Mouse (Mus musculus) erythroid progenitor cell, adult 5-6 weeks (primary cell): ENCODE results near the gene Gm4565. TPM values are rescaled to one million over a fixed set of nuclear protein-coding genes. Genes with fewer than 3 reads are reported as not detected.
"Not testable (repeated sequence)": the region's sequence is repeated elsewhere in the genome, so short reads cannot be mapped to it uniquely, and the experiment has no call there.

Source experiments
- ATAC-seq: replicated peaks from 2 replicates; pipeline ENCODE4 v1.8.0; 2016; ENCODE audit warnings: moderate number of reproducible peaks, mild to moderate bottlenecking, moderate TSS enrichment, inconsistent platforms; ENCODE audit not compliant: poor library complexity, low FRiP score, severe bottlenecking
- total RNA-seq, 2 experiments: library from RNA; stranded (forward) in 1 of 2; stranded (reverse) in 1 of 2; fragments of 150-400 nt in 1 of 2; fragments of 186-747, 209-891 nt in 1 of 2; gene quantifications; 2 replicates each; pipeline versions ENCODE4 v1.2.3 to v1.2.4; 2015 to 2017; ENCODE audit warnings: low replicate concordance in 2 of 2

Gene Gm4565
- total RNA-seq (2015; ENCODE audit: low replicate concordance) = not detected in 2 replicates
- not detected in 2 replicates for total RNA-seq (2017; ENCODE audit: low replicate concordance)

GRCm38 (mm10) chr7:22588027-22588426 is at the start of gene Gm4565:
Gene Gm4565, minus strand, starts transcription at chr7:22588127.
- not testable (repeated sequence) for ATAC-seq

GRCm38 (mm10) chr7:22565243-22565642 is 22.7 kb downstream of the Gm4565 start, which contains the start of gene Gm4201:
Gene Gm4201, minus strand, starts transcription at chr7:22565343.
- ATAC-seq = not testable (repeated sequence)

DNA sequence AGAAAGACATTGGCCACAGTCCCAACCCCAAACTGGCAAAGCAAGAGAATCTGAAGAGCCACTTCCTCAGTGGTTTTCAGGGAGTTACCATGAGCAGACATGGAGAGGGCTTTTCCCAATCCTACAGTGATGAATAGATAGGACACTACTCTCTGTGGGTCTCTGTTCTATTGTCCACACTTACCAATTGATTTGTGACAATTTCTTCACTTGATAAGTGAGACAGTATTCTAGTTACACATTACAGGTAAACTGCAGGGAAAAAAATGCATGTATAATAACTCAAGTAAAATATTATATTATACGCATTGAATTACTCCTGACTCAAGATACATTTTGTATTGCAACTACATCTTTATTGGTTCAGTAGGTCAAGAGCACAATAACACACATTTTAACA is 53.1 kb downstream of the Gm4565 start, which contains the start of gene Gm8677:
TSS of gene Gm8677 (minus strand) at position 101 of the 400 bp plus-strand sequence.
- not testable (repeated sequence) for ATAC-seq

Other genes with a start within 250 kb of the Gm4565 start
- not detected in 2 replicates for gene Gm8660, start 217.1 kb downstream of the Gm4565 start, total RNA-seq (2015; ENCODE audit: low replicate concordance)
- gene Gm8660, start 217.1 kb downstream of the Gm4565 start, total RNA-seq (2017; ENCODE audit: low replicate concordance) = not detected in 2 replicates
- gene Vmn1r148, start 174.5 kb downstream of the Gm4565 start, total RNA-seq (2015; ENCODE audit: low replicate concordance) = not detected in 2 replicates
- gene Vmn1r148, start 174.5 kb downstream of the Gm4565 start, total RNA-seq (2017; ENCODE audit: low replicate concordance) = not detected in 2 replicates
- not detected in 2 replicates for gene Vmn1r149, start 149.9 kb downstream of the Gm4565 start, total RNA-seq (2015; ENCODE audit: low replicate concordance)
- gene Vmn1r149, start 149.9 kb downstream of the Gm4565 start, total RNA-seq (2017; ENCODE audit: low replicate concordance) = not detected in 2 replicates
- gene Gm10665, start 124.1 kb downstream of the Gm4565 start, total RNA-seq (2015; ENCODE audit: low replicate concordance) = not detected in 2 replicates
- gene Gm10665, start 124.1 kb downstream of the Gm4565 start, total RNA-seq (2017; ENCODE audit: low replicate concordance) = not detected in 2 replicates
- gene Vmn1r151, start 88.4 kb downstream of the Gm4565 start, total RNA-seq (2015; ENCODE audit: low replicate concordance) = not detected in 2 replicates
- gene Vmn1r151, start 88.4 kb downstream of the Gm4565 start, total RNA-seq (2017; ENCODE audit: low replicate concordance) = not detected in 2 replicates
- not detected in 2 replicates for gene Vmn1r152, start 65.2 kb downstream of the Gm4565 start, total RNA-seq (2015; ENCODE audit: low replicate concordance)
- not detected in 2 replicates for gene Vmn1r152, start 65.2 kb downstream of the Gm4565 start, total RNA-seq (2017; ENCODE audit: low replicate concordance)
- gene Gm8677, start 53.2 kb downstream of the Gm4565 start, total RNA-seq (2015; ENCODE audit: low replicate concordance) = not detected in 2 replicates
- not detected in 2 replicates for gene Gm8677, start 53.2 kb downstream of the Gm4565 start, total RNA-seq (2017; ENCODE audit: low replicate concordance)
- not detected in 2 replicates for gene Gm4201, start 22.8 kb downstream of the Gm4565 start, total RNA-seq (2015; ENCODE audit: low replicate concordance)
- gene Gm4201, start 22.8 kb downstream of the Gm4565 start, total RNA-seq (2017; ENCODE audit: low replicate concordance) = not detected in 2 replicates
- gene Vmn1r155, start 69.9 kb upstream of the Gm4565 start, total RNA-seq (2015; ENCODE audit: low replicate concordance) = not detected in 2 replicates
- not detected in 2 replicates for gene Vmn1r155, start 69.9 kb upstream of the Gm4565 start, total RNA-seq (2017; ENCODE audit: low replicate concordance)
- not detected in 2 replicates for gene Gm8693, start 104.2 kb upstream of the Gm4565 start, total RNA-seq (2015; ENCODE audit: low replicate concordance)
- not detected in 2 replicates for gene Gm8693, start 104.2 kb upstream of the Gm4565 start, total RNA-seq (2017; ENCODE audit: low replicate concordance)
- not detected in 2 replicates for gene Gm4567, start 131.6 kb upstream of the Gm4565 start, total RNA-seq (2015; ENCODE audit: low replicate concordance)
- gene Gm4567, start 131.6 kb upstream of the Gm4565 start, total RNA-seq (2017; ENCODE audit: low replicate concordance) = not detected in 2 replicates
- not detected in 2 replicates for gene Vmn1r157, start 173.6 kb upstream of the Gm4565 start, total RNA-seq (2015; ENCODE audit: low replicate concordance)
- gene Vmn1r157, start 173.6 kb upstream of the Gm4565 start, total RNA-seq (2017; ENCODE audit: low replicate concordance) = not detected in 2 replicates
- gene Vmn1r158, start 202.7 kb upstream of the Gm4565 start, total RNA-seq (2015; ENCODE audit: low replicate concordance) = not detected in 2 replicates
- not detected in 2 replicates for gene Vmn1r158, start 202.7 kb upstream of the Gm4565 start, total RNA-seq (2017; ENCODE audit: low replicate concordance)